Mouse (Mus musculus): ENCODE data around the gene Ntsr1.

Gene Ntsr1

DNA sequence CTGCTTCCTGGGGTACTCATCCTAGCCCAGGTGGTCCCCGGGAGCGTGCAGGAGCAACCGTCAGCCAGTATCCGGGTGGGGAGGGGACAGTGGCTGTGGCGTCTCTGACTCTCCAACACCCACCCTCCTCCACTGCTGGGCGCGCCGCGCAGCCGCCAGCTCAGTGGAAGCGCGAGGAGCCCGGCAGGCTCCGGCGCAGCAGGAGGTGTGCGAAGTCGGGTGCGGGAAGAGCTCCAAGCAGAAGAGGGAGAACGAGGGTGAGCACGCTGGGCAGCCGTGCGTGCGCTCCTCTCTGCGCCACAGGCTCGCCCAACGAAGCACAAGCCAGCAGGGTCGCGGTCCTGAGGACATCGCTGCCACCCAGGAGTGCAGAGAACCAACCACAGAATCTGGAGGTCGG lies at the start of gene Ntsr1:
Ntsr1 (plus strand) TSS at position 236 of the 400 bp plus-strand sequence.
- no peak for DNase-seq (ENCODE audit: low spot score in 2 of 2)

- no peak for DNase-seq (ENCODE audit: low spot score in 2 of 2)
Measured at GRCm38 (mm10) chr2:180450529-180450928, 49.2 kb upstream of the Ntsr1 start.

DNA sequence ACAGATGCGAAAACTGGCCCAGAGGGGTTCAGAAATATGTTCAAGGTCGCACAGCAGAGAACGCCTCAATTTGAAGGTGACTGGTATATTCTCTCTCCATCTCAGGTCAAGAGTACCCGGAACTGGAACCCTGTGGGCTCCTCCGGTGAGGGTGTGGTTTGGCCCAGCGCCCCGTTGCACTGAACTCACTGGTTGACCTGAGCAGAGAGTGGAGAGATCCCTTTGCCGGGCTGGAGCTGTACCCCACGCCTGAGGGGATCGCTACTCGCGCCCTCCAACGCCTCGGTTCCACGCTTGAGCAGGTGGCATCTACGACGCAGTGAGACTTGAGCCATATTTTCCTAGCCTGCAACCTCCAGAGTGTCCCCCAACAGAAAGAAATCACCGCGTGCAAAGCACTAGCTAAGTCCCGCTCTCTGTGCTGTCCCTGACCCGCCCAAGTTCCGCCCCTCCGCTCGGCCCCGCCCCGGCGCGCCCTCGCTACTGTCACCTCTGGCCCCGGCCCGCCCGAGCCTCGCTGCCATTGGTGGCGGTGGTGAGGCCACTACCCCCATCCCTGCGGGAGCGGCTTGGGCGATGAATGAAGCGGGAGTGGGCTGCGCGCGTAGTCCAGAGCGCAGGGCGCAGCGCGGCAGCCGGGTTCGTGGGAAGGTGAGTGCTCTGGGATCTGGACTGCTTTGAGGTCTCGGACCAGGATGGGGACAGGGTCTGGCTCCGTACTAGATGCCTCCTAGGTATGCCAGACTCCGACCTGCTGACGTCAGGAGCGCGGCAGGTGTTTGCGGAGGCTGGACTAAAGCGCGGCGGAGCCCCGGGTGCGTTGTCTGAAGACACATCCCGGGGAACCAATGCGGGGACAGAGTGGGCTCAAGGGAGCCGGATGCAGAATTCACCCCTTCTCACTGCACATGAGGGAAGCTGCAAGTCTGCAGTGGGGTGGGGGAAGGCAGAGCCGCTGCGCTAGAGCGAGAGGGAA lies 43.8 kb upstream of the Ntsr1 start, which contains the start of gene Slco4a1:
Slco4a1 (plus strand) TSS at position 523 of the 976 bp plus-strand sequence.
- peak; percentile 65 to 87 for DNase-seq (ENCODE audit: low spot score in 2 of 2)

DNA sequence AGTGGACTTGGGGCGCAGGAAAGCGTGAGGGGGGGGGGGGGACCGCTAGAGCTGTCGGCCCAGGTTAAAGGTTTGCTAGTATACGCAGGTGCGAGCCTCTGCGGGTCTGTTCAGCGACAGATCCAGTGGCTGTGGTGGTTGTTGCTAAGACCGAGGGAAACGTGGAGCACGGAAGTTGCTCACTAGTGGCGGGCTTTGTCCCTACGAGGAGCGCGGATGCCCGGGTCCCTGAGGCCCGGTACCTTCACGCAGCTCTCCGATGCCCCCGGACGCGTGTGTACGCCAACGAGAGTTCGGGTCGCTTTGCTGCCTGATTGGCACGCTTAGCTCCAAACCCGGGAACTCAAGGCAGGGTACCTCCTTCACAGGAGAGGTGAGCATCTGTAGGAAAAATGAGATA lies 43.1 kb upstream of the Ntsr1 start:
- no peak for DNase-seq (ENCODE audit: low spot score in 2 of 2)

GRCm38 (mm10) chr2:180457680-180458079 lies 42.1 kb upstream of the Ntsr1 start:
- DNase-seq (ENCODE audit: low spot score in 2 of 2) = no peak

- no peak for DNase-seq (ENCODE audit: low spot score in 2 of 2)
Measured at GRCm38 (mm10) chr2:180459437-180459836, 40.3 kb upstream of the Ntsr1 start.

- DNase-seq (ENCODE audit: low spot score in 2 of 2) = no peak
Measured at GRCm38 (mm10) chr2:180460801-180461200, 39.0 kb upstream of the Ntsr1 start.

- DNase-seq (ENCODE audit: low spot score in 2 of 2) = no peak
Measured at GRCm38 (mm10) chr2:180462593-180462992, 37.2 kb upstream of the Ntsr1 start.

- no peak for DNase-seq (ENCODE audit: low spot score in 2 of 2)
Measured at GRCm38 (mm10) chr2:180466505-180466904, 33.3 kb upstream of the Ntsr1 start.

DNA sequence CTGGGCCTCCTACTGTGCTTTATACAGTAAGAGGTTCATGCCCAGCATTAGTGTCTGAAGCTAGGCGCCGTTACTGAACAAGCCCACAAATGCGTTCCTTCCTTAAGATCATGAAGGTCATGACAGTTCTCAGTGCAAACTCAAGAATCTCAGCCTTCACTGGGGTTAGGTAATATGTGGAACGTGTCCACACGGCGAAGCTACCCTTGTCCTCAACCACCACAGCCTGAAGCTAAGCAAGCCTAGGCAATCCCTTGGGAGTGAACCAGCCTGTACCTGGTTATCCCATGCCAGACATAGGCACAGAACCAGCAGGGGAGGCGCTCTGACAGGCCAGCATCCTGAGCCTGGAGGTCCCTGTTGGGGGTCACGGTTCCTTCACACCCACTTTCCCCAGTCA lies 30.9 kb upstream of the Ntsr1 start:
- DNase-seq (ENCODE audit: low spot score in 2 of 2) = no peak

DNA sequence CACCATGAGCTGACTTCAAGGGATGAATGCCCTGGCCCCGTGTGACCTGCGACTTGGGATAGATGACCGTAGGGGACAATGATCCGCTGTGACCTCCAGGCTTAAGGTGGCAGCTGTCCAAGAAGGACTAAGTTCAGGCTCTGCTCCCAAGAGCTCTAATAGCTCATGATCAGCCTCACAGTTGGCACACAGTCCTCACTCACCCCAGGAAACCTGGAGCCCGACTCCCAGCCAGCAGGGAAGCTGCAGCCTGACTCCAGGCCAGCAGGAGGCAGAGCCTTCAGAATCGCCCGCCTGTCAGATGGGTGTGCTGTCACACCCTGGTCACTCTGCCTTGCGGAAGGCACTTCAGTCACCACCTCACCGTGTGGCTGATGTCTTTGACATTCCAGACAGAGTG lies 30.0 kb upstream of the Ntsr1 start:
- DNase-seq (ENCODE audit: low spot score in 2 of 2) = no peak

DNA sequence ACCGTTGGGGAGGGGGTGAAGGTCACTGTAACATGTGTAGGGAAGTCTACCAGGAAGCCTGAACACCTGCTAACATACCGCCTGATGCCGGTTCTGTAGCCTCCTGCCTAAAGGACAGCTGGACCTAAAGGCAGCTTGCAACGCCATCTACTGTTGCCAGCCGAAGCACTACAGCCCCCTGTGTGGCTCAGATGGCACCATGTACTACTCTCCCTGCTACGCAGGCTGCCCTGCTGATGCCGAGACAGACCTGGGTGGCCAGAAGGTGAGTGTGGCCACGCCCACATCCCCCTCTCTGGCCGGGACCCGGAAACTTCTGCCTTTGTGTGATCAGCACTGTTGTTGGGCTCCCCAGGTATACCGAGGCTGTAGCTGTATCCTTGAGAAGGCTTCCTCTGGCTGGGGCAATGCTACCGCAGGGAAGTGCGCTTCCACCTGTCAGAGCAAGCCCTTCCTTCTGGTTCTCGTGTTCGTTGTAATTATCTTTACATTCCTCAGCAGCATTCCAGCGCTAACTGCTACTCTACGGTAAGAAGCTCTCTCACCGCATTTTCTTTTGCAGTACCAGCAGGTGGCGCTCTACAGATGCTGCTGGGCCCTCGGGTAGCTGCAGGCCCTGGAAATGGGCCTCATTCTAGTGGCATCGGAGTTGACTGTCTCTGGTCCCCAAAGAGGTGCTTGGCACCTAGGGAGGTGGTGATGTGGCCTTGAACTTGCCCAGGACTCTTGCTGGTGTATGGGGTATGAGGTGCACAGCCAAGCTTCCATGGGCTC lies 27.3 kb upstream of the Ntsr1 start:
- peak in 1 of 2 experiments; percentile 52 for DNase-seq (ENCODE audit: low spot score in 2 of 2)

- peak in 1 of 2 experiments; percentile 35 for DNase-seq (ENCODE audit: low spot score in 2 of 2)
Measured at GRCm38 (mm10) chr2:180473080-180473440, 26.7 kb upstream of the Ntsr1 start.

- DNase-seq (ENCODE audit: low spot score in 2 of 2) = no peak
Measured at GRCm38 (mm10) chr2:180474864-180475263, 24.9 kb upstream of the Ntsr1 start.

DNA sequence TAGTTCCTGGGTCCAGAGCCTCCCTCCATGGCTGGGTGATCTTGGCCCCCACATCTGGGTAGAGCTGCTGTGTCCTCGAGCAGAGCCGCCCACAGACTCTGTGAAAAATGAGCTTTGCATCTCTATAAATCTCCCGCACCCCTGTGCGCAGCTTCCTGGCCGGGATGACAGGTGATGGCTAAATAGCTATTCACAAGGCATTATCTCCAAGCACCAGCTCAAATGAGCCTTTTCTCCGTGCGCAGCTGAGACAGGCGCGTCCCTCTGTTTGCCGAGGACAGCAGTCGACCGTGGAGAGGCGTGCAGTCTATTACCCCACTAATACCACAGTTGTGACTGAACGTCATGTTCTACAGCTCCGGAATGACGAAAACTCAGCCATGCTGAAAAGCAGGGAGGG lies 17.5 kb upstream of the Ntsr1 start:
- no peak for DNase-seq (ENCODE audit: low spot score in 2 of 2)

DNA sequence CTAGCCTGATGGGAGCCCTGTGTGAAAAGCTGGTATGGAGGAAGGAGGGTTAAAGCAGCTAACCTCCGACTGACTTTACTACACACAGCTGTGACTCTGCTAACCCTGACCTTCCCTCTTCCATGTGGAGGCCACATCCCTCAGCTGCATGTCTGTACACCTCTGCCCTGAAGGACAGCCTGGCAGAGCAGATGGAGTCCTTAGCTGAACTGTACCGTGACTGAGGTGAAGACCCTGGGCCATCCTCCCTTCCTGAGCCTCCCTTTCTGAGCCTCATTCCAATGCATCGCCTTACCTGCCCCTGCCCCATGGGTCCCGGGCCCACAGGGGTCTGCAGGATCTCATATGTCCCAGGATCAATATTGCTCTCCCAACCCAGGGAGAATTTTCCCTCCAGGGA lies 14.9 kb upstream of the Ntsr1 start:
- DNase-seq (ENCODE audit: low spot score in 2 of 2) = no peak

GRCm38 (mm10) chr2:180485306-180485705 lies 14.5 kb upstream of the Ntsr1 start:
- no peak for DNase-seq (ENCODE audit: low spot score in 2 of 2)

DNA sequence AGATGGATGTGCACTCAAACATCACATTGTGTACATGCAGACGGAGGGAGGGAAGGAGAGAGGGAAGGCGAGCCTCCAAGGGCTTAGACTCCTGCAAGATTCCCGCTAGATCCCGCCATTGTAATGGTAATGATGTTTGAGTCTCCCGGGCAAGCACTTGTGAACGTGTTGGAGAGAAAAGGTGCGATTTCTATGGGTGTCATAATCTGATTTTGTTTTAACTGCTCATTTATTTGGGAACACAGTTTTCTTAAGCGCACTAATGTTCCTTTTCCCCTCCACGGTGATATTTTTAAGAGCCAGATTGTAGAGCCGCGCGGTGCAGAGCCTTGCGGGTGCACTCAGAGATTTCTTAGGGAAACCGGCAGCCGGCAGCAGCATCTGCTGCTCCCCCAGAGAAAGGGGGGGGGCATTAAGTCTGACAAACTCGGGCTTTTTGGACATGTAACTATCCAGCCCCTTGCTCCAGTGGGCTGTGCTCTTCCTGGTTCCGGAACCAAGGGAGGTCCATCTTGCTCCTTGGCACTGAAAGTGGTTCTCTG lies 11.5 kb upstream of the Ntsr1 start:
- DNase-seq (ENCODE audit: low spot score in 2 of 2) = no peak

DNA sequence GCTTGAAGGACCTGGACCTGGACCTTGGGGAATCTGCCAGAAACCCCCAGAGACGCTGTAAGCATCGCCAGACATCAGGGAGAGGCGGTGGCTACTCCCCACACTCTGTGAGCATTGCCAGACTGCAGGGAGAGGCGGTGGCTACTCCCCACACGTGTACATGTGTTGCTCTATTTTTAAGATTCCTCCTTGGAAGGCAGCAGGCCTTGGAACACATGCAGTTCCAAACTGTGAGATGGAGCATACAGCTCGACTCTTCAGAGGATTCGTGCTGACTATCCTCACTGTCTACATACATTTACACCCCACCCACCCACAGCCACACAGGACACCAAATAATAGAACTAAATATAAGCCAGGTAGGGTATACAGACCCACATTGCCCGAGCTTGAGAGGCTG lies 3.9 kb upstream of the Ntsr1 start:
- no peak for DNase-seq (ENCODE audit: low spot score in 2 of 2)

GRCm38 (mm10) chr2:180500726-180501125 lies 950 bp downstream of the Ntsr1 start:
- no peak for DNase-seq (ENCODE audit: low spot score in 2 of 2)

DNA sequence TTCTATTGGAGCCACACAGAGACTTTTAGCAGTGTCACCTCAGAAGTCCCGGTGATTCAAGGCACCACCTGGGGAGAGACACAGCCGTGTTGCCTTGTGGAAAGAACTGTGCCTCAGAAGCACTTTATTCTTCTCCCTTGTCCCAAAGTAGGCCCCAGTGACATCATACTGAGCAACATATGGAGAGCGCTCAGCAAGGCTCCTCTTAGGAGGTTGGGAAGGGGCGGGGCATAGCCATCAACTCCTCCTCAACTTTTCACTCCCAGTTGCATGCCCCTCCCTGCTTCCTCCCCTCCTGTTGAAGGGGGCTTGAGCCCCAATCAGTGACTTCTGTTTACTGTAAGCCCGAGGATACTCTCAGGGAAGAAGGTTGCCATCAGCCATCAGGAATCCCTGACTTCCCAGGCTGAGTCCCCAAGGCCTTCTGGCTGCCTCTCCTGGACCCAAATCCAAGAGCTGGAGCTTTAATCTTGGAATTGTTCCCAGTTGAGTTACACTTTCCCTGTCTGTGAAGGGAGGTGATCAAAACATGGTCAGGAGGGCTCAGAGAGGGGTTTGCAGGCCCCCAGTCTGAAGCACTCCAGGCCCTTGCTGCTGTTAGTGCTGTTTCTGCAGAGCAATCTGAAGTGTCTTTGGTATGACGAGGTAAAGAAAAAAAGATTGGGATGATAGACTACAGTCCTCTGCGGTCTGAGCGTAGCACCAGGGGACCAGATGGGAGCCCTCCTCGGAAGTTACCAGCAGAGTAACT lies 1.6 kb downstream of the Ntsr1 start:
- DNase-seq (ENCODE audit: low spot score in 2 of 2) = no peak

DNA sequence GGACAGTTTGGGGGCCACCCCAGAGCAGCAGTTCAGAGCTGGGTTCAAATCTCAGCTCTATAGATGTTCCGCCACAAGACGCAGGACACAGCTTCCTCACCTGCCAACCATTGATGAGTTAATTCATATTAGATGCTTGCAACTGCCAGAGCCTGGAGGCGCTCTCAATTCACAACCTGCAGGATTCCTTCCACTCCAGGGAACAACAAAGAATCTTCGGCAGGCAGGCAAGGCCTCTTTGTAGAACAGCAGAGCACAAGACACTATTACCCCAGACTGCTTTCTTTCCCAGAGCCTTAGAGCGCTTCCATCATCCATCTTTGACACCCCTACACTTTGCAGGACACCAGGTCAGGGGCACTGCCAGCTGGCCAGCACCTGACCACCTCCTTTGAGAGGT lies 6.5 kb downstream of the Ntsr1 start:
- DNase-seq (ENCODE audit: low spot score in 2 of 2) = no peak

Measured in spleen, postnatal 10 days (tissue).